Mouse (Mus musculus) midbrain, embryonic 16.5 days (tissue): Measurements from ENCODE around the gene 2010315B03Rik. TPM values are rescaled to one million over a fixed set of nuclear protein-coding genes. Genes with fewer than 3 reads are reported as not detected.

Experiments used
- ATAC-seq: fragments of 200-750 bp; cut with Nextera tagmentation; 2 replicates; pipeline ENCODE4 v1.8.0; 2017; ENCODE audit warnings: moderate TSS enrichment
- H3K27ac ChIP-seq: fragments of 300-500 bp; sonication (generic); 2 replicates; pipeline ENCODE4 v1.5.1; 2014; ENCODE audit warnings: mild to moderate bottlenecking, low read length, mixed read lengths
- H3K27me3 ChIP-seq: fragments of 300-500 bp; sonication (generic); 2 replicates; pipeline ENCODE4 v1.6.1; 2014; ENCODE audit warnings: low read depth, low read length, mixed read lengths; ENCODE audit not compliant: control insufficient read depth, insufficient read depth
- H3K36me3 ChIP-seq: fragments of 300-500 bp; sonication (generic); 2 replicates; pipeline ENCODE4 v1.6.1; 2014; ENCODE audit warnings: mild to moderate bottlenecking, low read length, moderate library complexity, mixed read lengths; ENCODE audit not compliant: control insufficient read depth, insufficient read depth
- H3K4me1 ChIP-seq: fragments of 300-500 bp; sonication (generic); 2 replicates; pipeline ENCODE4 v1.6.1; 2014; ENCODE audit warnings: mild to moderate bottlenecking, low read length, mixed read lengths; ENCODE audit not compliant: control insufficient read depth, insufficient read depth
- H3K4me2 ChIP-seq: fragments of 300-500 bp; sonication (generic); 2 replicates; pipeline ENCODE4 v1.6.1; 2014; ENCODE audit warnings: mild to moderate bottlenecking, low read length, mixed read lengths
- H3K4me3 ChIP-seq: fragments of 300-500 bp; sonication (generic); 2 replicates; pipeline ENCODE4 v1.5.1; 2014; ENCODE audit warnings: low read depth, mild to moderate bottlenecking, low read length, moderate library complexity, mixed read lengths
- H3K9ac ChIP-seq: fragments of 300-500 bp; sonication (generic); 2 replicates; pipeline ENCODE4 v1.6.1; 2014; ENCODE audit warnings: low read depth, low read length, mixed read lengths
- H3K9me3 ChIP-seq: fragments of 300-500 bp; sonication (generic); replicated peaks from 2 replicates; pipeline ENCODE4 v1.6.1; 2014; ENCODE audit warnings: mild to moderate bottlenecking, low read length, mixed read lengths; ENCODE audit not compliant: control insufficient read depth, poor library complexity, severe bottlenecking
- WGBS: fragments of 180-500 bp; shearing (Covaris S2); extraction: QIAGEN DNeasy Blood & Tissue Kit; methylation state at CpG from one replicate; pipeline ENCODE4 v1.1.7; 2014; 5-methylcytosine and 5-hydroxymethylcytosine counted together
- polyA plus RNA-seq: library from polyadenylated mRNA; unstranded; fragments of >200 nt; fragmentation: Nextera tagmentation; extraction: Ambion mirVana; gene quantifications from 2 replicates; pipeline ENCODE4 v1.2.1, GENCODE M21; 2015

2010315B03Rik gene
- polyA plus RNA-seq = 13.6 and 14.7 TPM in 2 replicates

GRCm38 (mm10) chr9:124312171-124313142, at the start of gene 2010315B03Rik:
Gene 2010315B03Rik, minus strand, starts transcription at chr9:124312696.
- peak; percentile 99 for ATAC-seq
- Histone ChIP-seq H3K4me1 (peaks cover 11% of the 10 kb centered on the region), H3K27me3 (no peaks in the 10 kb centered on the region), H3K9ac (peak within 1 kb of the TSS; percentile 84), H3K36me3 (no peaks in the 10 kb centered on the region), H3K4me3 (peak within 1 kb of the TSS; percentile 84), H3K4me2 (peak within 1 kb of the TSS; percentile 67), H3K9me3 (0 out of 2 replicates have a peak, but pooled peaks cover 3% of the 10 kb centered on the region), H3K27ac (peak within 1 kb of the TSS; percentile 89)
- 2% methylated on average over 21 of the region's 22 CpGs for WGBS

- peak overlapping the region; percentile 67 for H3K4me2 ChIP-seq
- H3K27ac ChIP-seq = peak overlapping the region; percentile 89
- H3K4me1 ChIP-seq = peaks cover 11% of the 10 kb centered on the region
- H3K9ac ChIP-seq = peak overlapping the region; percentile 84
- no peaks in the 10 kb centered on the region for H3K27me3 ChIP-seq
- H3K4me3 ChIP-seq = peak overlapping the region; percentile 84
- ATAC-seq = peak; percentile 14; the same call in 1 of the 2 replicates
- H3K36me3 ChIP-seq = no peaks in the 10 kb centered on the region
- H3K9me3 ChIP-seq = no peaks in the 10 kb centered on the region
Measured at GRCm38 (mm10) chr9:124311502-124311901, 994 bp downstream of the 2010315B03Rik start.

DNA sequence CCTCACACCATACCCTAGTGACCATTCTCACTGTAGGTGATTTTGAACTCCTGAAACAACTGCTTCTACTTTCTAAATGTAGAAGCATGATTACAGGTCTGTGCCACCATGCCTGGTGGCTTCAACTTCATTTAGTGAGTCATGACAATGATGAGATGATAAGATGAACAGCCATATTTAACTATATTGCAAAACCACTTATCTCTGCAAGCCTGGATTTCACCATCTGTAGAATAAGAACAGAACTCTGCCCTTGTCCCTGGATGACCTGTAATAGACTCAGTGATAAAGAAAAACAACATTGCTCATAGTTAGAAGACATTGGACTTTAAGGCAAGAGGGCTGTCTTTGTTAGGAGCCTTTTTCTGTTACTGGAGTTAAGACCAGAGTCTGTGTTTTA, 24.2 kb downstream of the 2010315B03Rik start:
- H3K9ac ChIP-seq = no peak overlapping the region
- no peak for ATAC-seq
- no peak overlapping the region for H3K27ac ChIP-seq
- no peak overlapping the region for H3K4me2 ChIP-seq
- H3K36me3 ChIP-seq = peaks cover 8% of the 10 kb centered on the region
- H3K27me3 ChIP-seq = no peaks in the 10 kb centered on the region
- H3K4me3 ChIP-seq = no peak overlapping the region
- peaks cover 5% of the 10 kb centered on the region for H3K9me3 ChIP-seq
- no peaks in the 10 kb centered on the region for H3K4me1 ChIP-seq

DNA sequence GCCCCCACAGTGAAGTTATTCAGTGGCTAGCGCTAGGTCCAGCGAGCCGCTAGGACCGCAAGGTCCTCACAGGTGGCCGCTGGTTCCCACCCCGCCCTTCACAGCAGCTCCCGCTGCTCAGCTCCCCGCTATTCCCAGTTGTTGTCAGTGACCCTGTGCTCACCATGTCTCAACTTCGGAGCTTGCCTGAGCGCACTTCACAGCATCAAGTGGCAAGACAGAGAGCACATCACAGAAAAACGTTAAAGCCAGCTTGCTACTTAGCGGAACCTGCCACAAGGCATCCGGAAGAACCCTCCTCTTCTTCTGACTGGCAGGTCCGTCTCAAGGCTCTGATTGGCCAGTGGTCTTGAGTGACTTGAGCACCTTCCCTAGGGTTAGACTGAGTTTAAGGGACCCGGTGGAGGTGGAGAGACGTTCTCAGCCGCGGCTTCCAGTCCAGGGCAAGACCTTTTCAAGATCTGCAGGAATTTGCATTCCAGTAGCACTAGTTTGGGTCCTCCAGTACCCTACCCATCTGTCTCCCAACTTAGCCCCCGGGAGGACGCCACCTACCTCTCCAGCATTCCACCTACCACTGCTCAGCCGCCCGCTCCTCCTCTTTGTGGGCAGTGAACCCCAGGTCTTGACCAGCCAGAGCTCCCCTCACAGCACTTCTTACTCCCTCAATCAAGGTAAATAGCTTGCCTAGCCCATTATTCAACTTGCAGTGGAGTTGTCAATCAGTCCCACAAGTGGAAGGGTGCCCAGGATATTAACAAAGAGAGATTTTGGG, 30.4 kb downstream of the 2010315B03Rik start:
- Histone ChIP-seq H3K27ac (peak overlapping the region; percentile 69), H3K9me3 (no peaks in the 10 kb centered on the region; the same call in 1 of the 2 replicates), H3K4me2 (peak overlapping the region; percentile 79), H3K36me3 (peaks cover 10% of the 10 kb centered on the region), H3K9ac (peak overlapping the region; percentile 63), H3K27me3 (no peaks in the 10 kb centered on the region), H3K4me1 (peaks cover 7% of the 10 kb centered on the region), H3K4me3 (peak overlapping the region; percentile 61)
- ATAC-seq = peak; percentile 98
- 0% methylated on average over 22 of the region's 22 CpGs for WGBS

- 24% methylated on average over 1 of the region's 1 CpGs for WGBS
- H3K4me3 ChIP-seq = peak overlapping the region; percentile 61
- no peaks in the 10 kb centered on the region; the same call in 1 of the 2 replicates for H3K9me3 ChIP-seq
- no peaks in the 10 kb centered on the region for H3K27me3 ChIP-seq
- 0 out of 2 replicates have a peak, but pooled peaks have one; percentile 7 for ATAC-seq
- H3K36me3 ChIP-seq = peaks cover 10% of the 10 kb centered on the region
- H3K4me2 ChIP-seq = peak overlapping the region; percentile 79
- peak overlapping the region; percentile 69 for H3K27ac ChIP-seq
- peak overlapping the region; percentile 63 for H3K9ac ChIP-seq
- peaks cover 7% of the 10 kb centered on the region for H3K4me1 ChIP-seq
Measured at GRCm38 (mm10) chr9:124281448-124281791, 31.1 kb downstream of the 2010315B03Rik start.

DNA sequence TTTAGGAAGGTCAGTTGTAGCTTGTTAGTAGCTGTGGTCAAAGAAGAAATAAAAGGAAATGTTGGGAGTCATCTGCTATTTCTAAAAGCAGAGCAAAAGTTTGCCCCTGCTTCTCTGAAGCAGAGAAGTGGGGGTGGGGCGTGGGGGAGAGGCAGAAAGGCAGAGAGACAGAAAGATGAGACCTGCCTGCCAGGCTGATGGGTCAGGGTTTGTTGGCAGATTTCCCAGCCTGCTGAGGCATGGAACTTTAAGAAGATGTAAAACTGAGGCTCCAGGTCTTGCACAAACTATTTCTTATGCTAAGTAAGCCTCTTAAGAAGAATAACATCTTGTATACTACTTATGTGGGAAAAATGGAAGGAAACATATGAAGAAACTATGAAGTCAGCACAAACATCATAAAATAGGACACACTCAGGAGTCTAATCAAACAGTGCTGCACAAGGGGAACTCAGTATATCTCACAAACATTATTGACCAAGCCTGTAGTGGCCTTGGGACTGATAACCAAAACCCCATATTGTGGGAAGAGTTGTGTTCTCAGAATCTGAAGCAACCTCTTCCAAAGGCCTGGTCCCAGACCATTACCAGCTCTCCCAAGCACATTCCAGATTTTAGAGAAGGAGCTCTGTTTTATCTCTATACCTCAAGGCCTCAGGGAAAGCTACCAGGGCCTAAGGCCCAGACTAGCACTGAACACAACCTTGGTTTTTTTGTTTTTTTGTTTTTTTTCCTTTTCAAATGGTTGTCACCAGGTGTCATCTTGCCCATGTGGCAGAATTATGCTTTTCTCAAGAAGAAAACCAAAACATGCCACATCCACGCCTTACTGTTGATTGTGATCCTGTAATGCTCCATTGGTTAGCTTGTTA, 31.7 kb downstream of the 2010315B03Rik start:
- Histone ChIP-seq H3K9me3 (no peaks in the 10 kb centered on the region; the same call in 1 of the 2 replicates), H3K9ac (peak overlapping the region; percentile 63), H3K27me3 (no peaks in the 10 kb centered on the region), H3K4me3 (peak overlapping the region; percentile 61), H3K4me1 (peaks cover 7% of the 10 kb centered on the region), H3K27ac (peak overlapping the region; percentile 69), H3K4me2 (peak overlapping the region; percentile 79), H3K36me3 (peaks cover 10% of the 10 kb centered on the region)
- no peak for ATAC-seq
- WGBS = 77% methylated on average over 2 of the region's 2 CpGs

DNA sequence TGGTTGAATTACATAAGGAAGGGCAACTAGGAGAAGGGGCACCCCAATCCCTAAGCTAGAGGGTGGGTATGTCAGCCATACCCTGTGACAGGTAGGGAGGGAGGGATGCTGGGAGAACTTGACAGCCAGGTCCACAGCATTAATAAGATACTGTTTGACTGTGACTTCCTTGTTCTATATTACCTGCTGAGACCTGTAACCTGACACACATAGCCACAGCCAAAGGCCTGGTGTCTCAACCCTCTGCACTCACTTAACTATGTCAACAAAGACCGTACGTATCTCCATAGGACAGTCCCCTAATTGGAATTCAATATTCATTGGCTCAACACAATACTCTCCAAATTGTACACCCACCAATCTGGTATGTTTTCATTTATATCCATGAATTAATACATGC, 33.2 kb downstream of the 2010315B03Rik start:
- Histone ChIP-seq H3K36me3 (peaks cover 12% of the 10 kb centered on the region), H3K9me3 (peaks cover 10% of the 10 kb centered on the region), H3K9ac (no peak overlapping the region), H3K4me1 (peaks cover 7% of the 10 kb centered on the region), H3K4me3 (no peak overlapping the region), H3K27me3 (no peaks in the 10 kb centered on the region), H3K4me2 (no peak overlapping the region), H3K27ac (no peak overlapping the region)
- no peak for ATAC-seq
- WGBS = 47% methylated on average over 2 of the region's 2 CpGs

DNA sequence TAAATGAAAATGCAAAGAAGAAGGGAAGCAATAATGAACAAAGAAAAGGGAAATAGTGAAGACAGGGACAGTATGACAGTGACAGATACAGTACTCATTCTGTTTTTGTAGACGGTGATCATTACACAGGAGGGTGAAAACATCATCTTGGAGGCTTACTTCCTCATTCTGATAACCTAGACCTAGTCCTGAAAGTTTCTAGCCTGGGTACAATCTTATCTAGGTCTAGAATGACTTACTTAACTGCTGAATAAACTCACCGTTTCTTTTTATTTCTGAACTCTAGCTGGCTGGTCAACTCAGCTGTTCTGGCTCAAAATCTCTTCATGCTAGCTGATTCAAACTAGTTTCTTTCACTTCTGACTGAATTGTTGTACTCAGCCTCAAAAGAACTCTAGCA, 37.4 kb downstream of the 2010315B03Rik start:
- H3K4me2 ChIP-seq = no peak overlapping the region
- H3K36me3 ChIP-seq = peaks cover 24% of the 10 kb centered on the region
- no peaks in the 10 kb centered on the region for H3K4me1 ChIP-seq
- H3K27me3 ChIP-seq = no peaks in the 10 kb centered on the region
- no peak overlapping the region for H3K4me3 ChIP-seq
- no peak overlapping the region for H3K9ac ChIP-seq
- 97% methylated on average over 2 of the region's 2 CpGs for WGBS
- no peak overlapping the region for H3K27ac ChIP-seq
- no peak for ATAC-seq
- peaks cover 42% of the 10 kb centered on the region for H3K9me3 ChIP-seq
